Mouse (Mus musculus): ENCODE data around the gene Zswim1.
"Not testable (repeated sequence)": the region's sequence is repeated elsewhere in the genome, so short reads cannot be mapped to it uniquely, and the experiment has no call there.

Zswim1 gene

DNA sequence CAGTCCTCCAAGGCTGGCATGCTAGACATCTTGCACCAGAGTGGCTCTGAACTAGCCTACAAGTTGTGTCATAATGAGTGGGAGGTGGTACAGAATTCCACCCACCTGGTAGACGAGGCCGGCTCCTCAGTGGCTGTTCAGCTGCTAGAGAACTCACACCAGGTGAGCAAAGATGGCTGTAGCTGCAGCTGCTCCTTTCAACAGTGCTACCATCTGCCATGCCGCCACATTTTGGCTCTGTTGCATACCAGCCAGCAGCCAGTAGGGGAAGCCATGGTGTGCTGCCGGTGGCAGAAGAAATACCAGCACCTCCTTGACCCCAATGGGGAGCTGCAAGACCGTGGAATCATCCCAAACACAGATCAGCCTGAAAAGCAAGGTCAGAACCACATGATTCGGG lies 1.4 kb upstream of the Zswim1 start:
- in situ Hi-C loops (cut with MboI; ENCODE audit: unreplicated experiment in 2 of 2) = no loop called here

DNA sequence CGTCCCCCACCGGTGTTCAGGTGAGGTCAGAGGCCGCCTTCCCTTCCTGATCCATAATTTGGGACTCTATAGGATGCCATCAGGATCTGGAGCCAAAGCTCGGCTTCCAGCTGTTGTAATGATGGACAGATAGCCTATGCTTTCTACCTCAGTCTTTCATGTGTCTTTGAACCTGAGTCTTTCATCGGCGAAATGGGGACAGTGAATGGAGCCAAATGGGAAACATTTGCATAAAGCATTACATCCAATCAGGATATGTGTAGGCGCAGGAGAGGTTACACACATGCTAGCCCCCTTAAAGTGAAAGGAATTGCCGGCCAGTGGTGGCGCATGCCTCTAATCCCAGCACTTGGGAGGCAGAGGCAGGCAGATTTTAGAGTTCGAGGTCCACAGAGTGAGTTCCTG lies 697 bp downstream of the Zswim1 start:
- in situ Hi-C loops (cut with MboI; ENCODE audit: unreplicated experiment in 2 of 2) = no loop called here

DNA sequence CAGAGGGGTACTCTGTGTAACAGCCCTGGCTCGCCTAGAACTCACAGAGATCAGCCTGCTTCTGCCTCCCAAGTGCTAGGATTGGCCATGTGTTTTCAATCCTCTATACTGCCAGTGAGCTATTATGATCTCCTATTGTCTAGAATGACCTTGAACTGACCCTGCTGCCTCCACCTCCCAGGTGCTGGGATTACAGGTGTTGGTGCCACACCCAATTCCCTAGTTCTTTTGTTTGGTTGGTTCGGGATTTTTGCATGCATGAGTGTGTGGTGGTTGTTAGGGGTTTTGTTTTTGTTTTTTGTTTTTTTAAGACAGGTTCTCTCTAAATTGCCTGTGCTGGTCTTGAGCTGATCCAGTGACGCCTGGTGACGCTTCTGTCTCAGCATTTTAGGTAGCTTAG lies 1.5 kb downstream of the Zswim1 start:
- in situ Hi-C loops (cut with MboI; ENCODE audit: unreplicated experiment in 2 of 2) = no loop called here

DNA sequence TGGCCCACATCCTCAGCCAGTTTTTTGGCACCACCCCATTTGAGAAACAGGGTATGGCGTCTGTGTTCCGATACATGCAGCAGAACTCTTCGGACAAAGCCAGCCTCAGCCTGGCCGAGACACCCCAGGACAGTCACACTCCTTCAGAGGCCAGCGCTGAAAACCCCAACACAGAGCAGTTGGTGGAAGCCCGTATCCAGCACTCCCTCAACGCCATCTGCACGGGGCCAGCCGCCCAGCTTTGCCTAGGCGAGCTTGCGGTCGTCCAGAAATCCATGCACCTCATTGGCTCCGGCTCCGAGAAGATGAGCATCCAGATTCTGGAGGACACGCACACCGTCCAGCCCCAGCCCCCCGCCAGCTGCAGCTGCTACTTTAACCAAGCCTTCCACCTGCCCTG lies 3.0 kb downstream of the Zswim1 start:
- in situ Hi-C loops (cut with MboI; ENCODE audit: unreplicated experiment in 2 of 2) = no loop called here

DNA sequence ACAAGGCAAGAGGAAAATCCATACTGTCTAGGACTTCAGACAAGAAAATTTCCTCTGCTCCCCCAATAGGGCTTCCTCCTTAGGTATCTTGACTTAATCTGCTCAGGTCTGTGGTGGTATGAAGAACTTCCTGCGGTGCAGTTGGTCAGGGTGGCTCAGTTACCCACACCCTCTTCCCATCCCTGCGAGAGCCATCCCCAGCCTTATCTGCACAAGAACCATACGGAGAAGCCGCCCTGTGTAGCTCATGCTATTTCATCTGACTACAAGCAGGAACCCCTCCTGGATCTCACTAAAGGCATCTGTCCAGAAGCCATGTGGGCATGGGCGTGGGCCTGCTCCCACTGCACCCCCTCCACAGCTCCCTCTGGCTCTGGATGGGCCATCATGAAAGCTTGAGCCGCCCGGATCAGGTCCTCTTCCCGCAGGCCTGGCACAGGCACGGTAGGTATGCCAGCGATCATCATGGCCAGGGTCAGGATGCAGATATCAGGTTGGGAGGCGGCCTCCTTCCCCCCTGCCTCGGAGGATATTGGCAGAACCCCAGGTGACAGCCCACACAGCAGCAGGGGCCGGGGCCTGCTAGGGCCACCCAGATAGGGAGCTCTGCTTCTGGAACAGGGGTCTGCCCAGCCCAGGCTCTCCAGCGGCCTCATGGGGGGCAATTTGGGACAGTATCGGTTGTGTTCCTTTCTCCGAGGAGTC lies 4.8 kb downstream of the Zswim1 start:
- in situ Hi-C loops (cut with MboI; ENCODE audit: unreplicated experiment in 2 of 2) = no loop called here

DNA sequence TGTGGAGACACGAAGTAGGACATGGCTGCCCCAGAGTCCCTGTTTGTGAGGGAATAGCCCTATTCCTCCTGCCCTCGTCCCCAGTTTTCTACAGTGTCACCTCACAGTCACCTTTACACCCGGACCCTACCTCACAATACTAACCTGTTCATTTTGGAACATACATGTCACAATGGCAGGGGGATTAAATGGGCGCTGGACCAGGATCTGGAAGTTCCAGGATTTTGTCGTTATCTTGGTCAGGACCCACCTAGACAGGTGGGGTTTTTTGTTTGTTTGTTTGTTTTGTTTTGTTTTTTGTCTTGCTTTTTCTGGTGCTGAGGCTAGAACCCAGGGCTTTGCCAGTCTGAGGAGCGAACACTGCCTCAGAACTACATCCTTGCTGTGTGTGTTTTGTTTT lies 6.0 kb downstream of the Zswim1 start, which contains the start of gene Spata25:
Spata25 (minus strand) TSS at position 101 of the 400 bp plus-strand sequence.
- in situ Hi-C loops (cut with MboI; ENCODE audit: unreplicated experiment in 2 of 2) = no loop called here

DNA sequence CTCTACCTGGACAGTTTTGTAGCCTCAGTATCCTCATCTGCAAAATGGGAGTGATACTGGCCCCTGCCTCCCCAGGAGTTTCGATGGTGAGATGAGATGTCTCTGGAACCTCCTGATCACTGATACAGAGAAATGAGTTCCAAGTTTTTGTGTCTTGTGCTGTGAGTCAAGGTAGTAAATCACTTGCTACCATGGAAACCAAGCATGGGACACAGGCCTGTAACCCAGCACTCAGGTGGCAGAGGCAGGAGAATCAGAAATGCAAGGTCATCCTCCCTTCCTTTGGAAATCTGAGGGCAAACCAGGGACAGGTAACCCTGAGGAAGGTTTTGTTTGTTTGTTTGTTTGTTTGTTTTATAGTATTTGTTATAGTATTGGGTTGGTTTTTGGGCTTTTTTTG lies 6.6 kb downstream of the Zswim1 start:
- in situ Hi-C loops (cut with MboI; ENCODE audit: unreplicated experiment in 2 of 2) = no loop called here

DNA sequence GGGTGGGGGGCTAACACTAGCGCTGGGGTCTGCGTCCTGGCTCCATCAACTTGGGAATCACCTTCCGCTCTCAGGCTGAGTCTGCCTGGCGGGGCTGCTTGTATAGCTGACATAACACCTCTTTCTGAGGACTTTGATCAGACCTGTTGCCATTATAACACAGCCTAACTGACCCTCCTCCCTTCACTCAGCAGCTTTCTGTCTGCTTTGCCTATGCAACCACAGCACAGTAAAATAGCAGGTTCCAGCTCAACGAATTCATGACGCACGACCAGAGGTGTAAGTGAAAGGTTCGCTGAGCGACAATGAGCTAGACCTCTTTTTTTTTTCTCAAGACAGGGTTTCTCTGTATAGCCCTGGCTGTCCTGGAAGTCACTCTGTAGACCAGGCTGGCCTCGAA lies 8.5 kb downstream of the Zswim1 start:
- in situ Hi-C loops (cut with MboI; ENCODE audit: unreplicated experiment in 2 of 2) = loop anchor here (5.0 kb wide), 4 partner anchors 41 to 81 kb away; partner anchors contain the start of genes Pcif1 (in 1 of the 2) and Zfp335 (in 1 of the 2)

DNA sequence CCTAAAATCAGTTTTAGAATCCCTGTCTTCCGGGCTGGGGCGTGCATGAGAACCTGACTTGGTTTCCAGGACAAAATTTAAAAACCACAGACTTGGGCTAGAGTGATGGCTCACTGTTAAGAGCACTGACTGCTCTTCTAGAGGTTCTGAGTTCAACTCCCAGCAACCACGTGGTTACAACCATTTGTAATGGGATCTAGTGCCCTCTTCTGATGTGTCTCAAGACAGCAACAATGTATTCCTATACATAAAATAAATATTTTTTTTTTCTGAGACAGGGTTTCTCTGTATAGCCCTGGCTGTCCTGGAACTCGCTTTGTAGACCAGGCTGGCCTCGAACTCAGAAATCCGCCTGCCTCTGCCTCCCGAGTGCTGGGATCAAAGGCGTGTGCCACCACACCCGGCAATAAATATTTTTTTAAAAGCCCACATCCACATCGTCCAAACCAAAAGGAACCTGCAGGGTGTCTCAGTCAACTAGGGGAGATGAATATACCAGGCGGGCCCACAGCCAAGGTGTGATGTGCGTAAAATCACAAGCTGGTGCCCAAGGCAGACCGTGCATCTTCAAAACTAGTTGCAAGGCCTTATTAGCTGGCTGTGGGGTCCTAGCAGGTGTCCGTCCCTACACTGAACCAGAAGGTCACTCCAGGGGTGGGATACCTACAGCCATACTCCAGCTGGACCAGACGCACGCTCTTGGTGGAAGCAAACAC lies 9.7 kb downstream of the Zswim1 start:
- in situ Hi-C loops (cut with MboI; ENCODE audit: unreplicated experiment in 2 of 2) = loop anchor here (5.0 kb wide), 4 partner anchors 40 to 80 kb away; partner anchors contain the start of genes Pcif1 (in 1 of the 2) and Zfp335 (in 1 of the 2)

DNA sequence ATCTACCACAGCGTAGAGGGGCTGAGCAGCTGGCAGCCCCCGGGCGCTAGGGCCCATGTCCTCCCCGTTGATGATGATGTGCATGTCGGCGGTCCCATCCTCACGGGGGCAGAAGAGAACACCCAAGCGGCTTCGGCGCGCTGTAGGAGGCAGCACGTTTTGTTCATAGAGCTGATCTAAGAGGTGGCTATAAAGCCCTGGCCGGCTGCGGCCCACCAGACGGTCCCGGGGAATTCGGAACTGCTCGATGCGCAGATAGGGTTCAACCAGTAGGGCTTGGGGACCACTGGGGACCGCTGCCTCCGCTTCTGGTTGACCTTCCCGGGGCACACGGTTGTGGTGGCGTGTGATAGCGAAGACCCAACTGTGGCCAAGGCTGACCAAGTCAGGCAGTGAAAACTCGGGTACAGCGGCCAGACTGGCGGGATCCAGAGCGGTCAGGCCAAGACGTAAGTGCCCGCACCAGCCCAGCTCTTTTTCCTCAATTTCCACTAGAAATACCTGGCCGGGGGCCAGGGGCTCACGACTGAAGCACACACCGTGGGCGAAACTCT lies 10.3 kb downstream of the Zswim1 start, which contains the start of gene Ctsa:
Ctsa (plus strand) TSS at position 126 of the 554 bp plus-strand sequence.
- in situ Hi-C loops (cut with MboI; ENCODE audit: unreplicated experiment in 2 of 2) = loop anchor here (5.0 kb wide), 4 partner anchors 39 to 79 kb away; partner anchors contain the start of genes Pcif1 (in 1 of the 2) and Zfp335 (in 1 of the 2)

DNA sequence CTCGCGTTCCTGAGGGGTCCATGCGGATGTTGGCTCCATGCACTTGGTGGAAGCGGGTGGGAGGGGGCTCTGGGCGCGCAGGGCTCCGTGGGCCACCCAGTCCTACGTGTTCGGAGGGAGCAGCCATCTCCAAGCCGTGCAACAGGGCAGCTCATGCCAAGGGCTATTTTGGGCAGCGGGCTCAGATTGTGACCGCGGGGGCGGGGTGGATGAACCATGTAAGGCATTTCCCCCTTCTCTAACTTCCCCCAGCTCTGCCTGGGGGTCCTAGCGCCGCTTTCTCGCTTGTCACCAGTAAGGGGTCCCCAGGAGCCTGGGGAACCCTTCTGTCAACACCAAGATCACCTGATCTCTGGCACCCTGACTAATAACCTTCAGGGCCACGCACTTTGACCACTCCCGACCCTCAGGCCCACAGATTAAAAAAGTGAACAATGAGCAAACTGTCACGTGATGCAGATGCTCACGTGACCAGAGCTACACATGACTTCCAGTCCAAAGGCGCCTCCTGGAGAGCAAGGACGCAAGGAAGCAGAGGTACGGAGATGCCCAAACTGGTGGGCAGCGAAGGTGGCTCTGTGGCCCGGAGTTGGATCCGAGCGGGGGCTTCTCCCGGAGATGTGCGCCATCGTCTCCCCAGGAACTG lies 11.0 kb downstream of the Zswim1 start, which contains the start of gene Neurl2:
Neurl2 (minus strand) TSS at position 143 of the 646 bp plus-strand sequence.
- in situ Hi-C loops (cut with MboI; ENCODE audit: unreplicated experiment in 2 of 2) = loop anchor here (5.0 kb wide), 4 partner anchors 39 to 79 kb away; partner anchors contain the start of genes Pcif1 (in 1 of the 2) and Zfp335 (in 1 of the 2)

DNA sequence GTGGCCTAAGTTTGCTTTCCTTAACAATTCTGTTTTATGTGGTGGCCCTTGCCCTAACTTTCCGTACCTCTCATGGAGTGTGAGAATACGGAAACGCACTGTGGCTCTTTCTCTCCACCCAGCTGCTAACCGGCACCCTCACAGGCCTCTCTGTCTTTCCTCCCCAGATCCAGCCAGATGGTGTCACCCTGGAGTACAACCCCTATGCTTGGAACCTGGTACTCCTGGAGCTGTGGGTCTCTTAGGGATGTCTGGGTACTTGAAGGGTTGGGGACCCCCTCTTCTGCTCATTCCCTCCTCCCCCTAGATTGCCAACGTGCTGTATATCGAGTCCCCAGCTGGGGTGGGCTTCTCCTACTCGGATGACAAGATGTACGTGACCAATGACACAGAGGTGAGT lies 12.0 kb downstream of the Zswim1 start:
- in situ Hi-C loops (cut with MboI; ENCODE audit: unreplicated experiment in 2 of 2) = loop anchor here (5.0 kb wide), 4 partner anchors 38 to 78 kb away; partner anchors contain the start of genes Pcif1 (in 1 of the 2) and Zfp335 (in 1 of the 2)

DNA sequence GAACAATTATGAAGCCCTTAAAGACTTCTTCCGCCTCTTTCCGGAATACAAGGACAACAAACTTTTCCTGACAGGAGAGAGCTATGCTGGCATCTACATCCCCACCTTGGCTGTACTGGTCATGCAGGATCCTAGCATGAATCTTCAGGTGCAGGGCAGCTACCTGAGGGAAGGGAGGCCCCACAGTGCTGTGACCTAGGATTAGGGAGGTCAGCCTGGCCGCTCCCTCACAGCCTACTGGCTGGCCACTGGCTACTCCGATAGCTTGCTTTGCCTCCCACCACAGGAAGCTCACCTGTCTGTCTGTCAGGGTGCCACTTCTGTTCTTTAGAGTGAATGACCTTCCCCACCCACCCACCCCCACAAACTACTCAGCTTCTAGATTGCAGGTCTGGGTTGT lies 12.7 kb downstream of the Zswim1 start:
- in situ Hi-C loops (cut with MboI; ENCODE audit: unreplicated experiment in 2 of 2) = no loop called here

DNA sequence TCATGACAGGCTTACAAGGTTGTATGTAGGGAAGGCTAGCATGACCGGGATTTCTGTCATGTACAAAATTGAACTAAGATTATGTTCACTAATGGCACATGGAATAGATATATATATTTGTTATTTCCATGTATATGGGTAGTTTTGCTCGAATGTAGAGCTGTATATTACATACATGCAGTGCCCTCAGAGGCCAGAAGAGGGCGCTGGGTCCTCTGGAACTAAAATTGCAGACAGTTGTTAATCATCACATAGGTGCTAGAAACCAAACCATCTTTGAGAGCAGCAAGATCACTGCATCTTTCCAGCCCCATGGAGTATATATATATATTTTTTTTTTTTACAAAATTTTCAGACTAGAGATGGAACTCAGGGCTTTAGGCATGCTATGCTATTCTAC lies 23.3 kb downstream of the Zswim1 start:
- in situ Hi-C loops (cut with MboI; ENCODE audit: unreplicated experiment in 2 of 2) = no loop called here

DNA sequence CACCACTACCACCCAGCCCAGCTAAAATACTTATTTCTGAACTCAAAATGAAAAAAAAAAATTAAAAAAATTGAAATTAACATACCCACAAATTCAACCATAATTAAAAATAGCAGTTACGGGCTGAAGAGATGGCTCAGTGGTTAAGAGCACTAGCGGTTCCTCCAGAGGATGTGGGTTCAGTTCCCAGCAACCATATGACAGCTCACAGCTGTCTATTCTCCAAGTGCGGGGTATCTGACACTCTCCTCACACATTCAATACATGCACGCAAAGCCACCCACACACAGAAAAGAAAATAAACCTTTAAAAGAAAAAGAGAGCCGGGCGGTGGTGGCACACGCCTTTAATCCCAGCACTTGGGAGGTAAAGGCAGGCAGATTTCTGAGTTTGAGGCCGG lies 27.6 kb downstream of the Zswim1 start:
- in situ Hi-C loops (cut with MboI; ENCODE audit: unreplicated experiment in 2 of 2) = no loop called here

DNA sequence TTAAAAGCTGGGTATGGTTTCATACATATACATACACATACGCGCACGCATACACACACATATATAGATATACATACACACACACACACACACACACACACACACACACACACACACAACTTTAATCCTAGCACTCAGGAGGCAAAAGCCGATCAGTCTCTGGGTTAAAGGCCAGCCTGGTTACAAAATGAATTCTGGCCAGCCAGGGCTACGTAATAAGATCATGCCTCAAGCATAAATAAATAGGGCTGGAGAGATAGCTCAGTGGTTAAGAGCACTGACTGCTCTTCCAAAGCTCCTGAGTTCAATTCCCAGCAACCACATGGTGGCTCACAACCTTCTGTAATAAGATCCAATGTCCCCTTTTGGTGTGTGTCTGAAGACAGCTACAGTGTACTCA lies 33.1 kb downstream of the Zswim1 start:
- in situ Hi-C loops (cut with MboI; ENCODE audit: unreplicated experiment in 2 of 2) = not testable (repeated sequence)

DNA sequence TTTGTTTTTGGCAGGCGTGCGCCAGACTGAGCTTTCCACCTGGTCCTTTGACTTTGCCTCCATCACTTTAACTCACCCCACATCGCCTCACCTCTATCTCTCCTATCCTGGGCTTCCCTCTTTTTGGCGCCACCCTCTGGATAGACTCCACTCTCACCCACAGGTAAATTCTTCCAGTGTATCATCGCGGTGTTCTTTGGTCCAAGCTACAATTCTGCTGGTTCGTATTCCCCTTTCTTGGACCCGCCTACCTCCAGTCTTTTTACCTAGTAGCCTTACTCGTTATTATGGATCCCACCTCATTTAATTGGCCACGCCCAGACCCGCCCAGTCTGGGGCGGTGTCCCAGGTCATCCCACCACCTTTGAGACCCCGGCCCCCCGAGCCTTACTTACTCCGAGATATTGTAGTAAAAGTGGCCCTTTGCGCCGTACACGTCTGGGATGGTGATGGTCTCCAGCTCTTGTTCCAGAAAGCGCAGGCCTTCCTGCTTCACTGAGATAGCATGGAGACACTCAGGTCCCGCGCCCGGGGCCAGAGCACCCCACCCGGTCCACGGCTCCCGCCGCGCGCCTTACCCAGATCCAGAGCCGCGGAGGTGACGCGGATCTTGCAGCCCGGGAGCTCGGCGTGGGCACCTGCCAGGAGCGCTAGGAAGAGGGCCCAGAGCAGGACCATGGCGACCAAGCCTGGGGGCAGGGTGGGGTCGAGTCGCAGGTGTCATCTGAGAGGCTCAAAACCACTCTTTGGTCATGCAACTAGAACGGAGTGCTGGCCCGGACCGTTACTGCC lies 34.0 kb downstream of the Zswim1 start:
- in situ Hi-C loops (cut with MboI; ENCODE audit: unreplicated experiment in 2 of 2) = no loop called here

DNA sequence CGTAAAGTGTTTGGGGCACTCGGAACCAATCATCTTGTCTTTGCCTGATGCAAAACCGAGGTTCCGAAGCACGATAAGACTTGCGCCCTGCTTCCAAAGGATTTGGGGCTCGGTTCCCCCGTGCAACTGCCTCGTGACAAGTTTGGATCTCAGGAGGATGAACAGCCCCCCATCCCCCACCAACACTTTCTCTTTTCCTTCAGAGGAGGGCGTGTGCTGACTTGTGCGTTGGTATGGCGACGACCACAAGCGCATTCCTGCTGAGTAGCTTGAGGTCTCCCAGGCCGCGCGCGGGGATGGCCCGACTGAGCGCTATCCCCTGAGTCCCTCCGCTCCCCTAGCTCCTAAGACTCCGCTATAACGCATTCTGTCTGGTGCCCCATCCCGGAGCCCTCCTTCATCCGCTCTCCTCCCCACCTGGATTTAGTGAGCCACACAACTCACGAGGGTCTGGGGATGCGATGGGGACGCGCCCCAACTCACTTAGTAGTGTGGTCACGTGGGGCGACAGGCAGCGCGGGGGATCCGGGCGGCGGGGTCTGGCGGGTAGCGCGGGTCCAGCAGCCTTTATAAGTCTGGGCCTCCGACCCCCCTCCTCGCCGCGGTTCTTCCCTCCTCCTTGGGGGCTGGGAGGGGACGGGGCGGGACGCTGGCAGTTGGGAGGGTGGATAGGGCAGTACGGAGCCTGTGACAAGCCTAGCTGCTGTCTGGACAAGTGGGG lies 34.8 kb downstream of the Zswim1 start, which contains the start of gene Pltp:
Pltp (minus strand) TSS at position 611 of the 721 bp plus-strand sequence.
- in situ Hi-C loops (cut with MboI; ENCODE audit: unreplicated experiment in 2 of 2) = no loop called here

All from v-Abl transformed pro-B cells (cell line).